Mouse (Mus musculus) testis, adult 2 months (tissue): Measurements from ENCODE around the gene Rab11fip3.

Experiments used
- CTCF ChIP-seq: fragments of 200-500 bp; IDR thresholded peaks from 2 replicates; pipeline ENCODE4 v1.5.1; 2012; ENCODE audit warnings: low read depth, mild to moderate bottlenecking, inconsistent platforms, low read length, moderate library complexity; ENCODE audit not compliant: control insufficient read depth, insufficient read depth, insufficient replicate concordance
- POLR2A ChIP-seq: fragments of 200-500 bp; IDR thresholded peaks from 2 replicates; pipeline ENCODE4 v1.6.1; 2012; ENCODE audit warnings: low read depth, mild to moderate bottlenecking, inconsistent platforms, low read length, moderate library complexity; ENCODE audit not compliant: control insufficient read depth

- TF ChIP-seq POLR2A: no peak
- TF ChIP-seq CTCF: no peak
Measured at GRCm38 (mm10) chr17:26115956-26116487, 46.7 kb upstream of the Rab11fip3 start.
